Mouse (Mus musculus): ENCODE measurements around the gene Luc7l2. TPM values are rescaled to one million over a fixed set of nuclear protein-coding genes. Genes with fewer than 3 reads are reported as not detected.
A peak's percentile ranks its signal among the peaks of the same experiment; 100 is the strongest.

The Luc7l2 gene
- total RNA-seq (2014; fragmentation: Nextera tagmentation), result 374 and 400 TPM in 2 replicates
- 162 and 211 TPM in 2 replicates for total RNA-seq (2017)
- 75.8 and 80.7 TPM in 2 replicates for polyA plus RNA-seq (2012)

DNA sequence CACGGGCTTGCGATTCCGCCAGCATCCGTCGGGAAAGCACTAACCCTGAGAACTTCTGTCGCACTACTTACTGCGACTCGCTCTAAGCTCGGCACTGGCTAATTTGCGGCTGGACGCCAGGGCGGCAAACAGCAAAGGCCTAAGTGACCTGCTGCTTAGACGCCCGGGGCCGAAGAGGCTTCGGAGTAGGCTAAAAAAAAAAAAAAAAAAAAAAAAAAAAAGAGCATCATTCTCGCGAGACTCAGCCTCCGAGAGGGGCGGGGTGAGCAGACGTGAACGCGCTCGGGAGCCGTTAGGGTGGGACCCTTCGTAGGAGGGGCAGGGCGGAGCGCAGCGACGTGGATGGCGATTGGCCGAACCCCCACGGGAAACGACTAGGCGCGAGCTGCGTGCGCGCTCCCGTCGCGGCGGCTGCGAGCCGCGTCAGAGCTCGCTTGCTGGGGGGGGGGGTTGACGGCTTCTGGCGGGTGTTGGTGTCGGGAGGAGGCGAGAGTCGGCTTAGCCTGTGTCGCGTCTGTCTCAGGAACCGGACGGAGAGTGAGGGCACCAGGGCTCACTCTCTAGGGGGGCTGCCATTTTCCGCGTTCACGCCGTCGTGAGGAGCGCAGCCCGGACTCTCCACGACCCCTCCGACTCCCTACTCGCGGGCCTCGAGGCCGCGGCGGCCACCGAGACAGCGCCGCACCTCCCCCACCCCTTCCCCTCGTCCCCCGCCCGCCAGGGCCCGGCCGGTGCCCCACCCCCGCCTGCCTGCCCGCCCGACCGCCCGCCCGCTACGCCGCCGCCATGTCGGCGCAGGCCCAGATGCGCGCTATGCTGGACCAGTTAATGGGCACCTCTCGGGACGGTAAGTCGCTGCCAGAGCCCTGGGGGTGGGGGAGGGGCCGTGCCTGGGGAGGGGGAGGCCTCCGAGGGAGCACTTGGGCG, at the start of gene Luc7l2:
Gene Luc7l2 (plus strand): TSS at position 273 of the 927 bp plus-strand sequence.
- Histone ChIP-seq H3K36me3 (replicated peaks) (peaks cover 23% of the 10 kb centered on the region), H3K9me3 (replicated peaks) (no peaks in the 10 kb centered on the region), H3K4me3 (ENCODE audit: low read depth, low read length) (peak within 1 kb of the TSS; percentile 90), H3K27me3 (ENCODE audit: insufficient read depth, low read length) (no peaks in the 10 kb centered on the region), H3K4me1 (ENCODE audit: insufficient read depth, low read depth, low read length) (peaks cover 35% of the 10 kb centered on the region)
- TF ChIP-seq TAL1 (conservative IDR thresholded peaks at IDR 0.05; ENCODE audit: low read depth, low read length) (no peak), GATA2 (IDR thresholded peaks at IDR 0.05; ENCODE audit: borderline replicate concordance, low read depth, low read length) (no peak)
- DNase-seq (ENCODE audit: low spot score) (peak; percentile 97), ATAC-seq (ENCODE audit: extremely low read depth, insufficient number of reproducible peaks, low FRiP score, poor library complexity, severe bottlenecking) (peak; percentile 78)

DNA sequence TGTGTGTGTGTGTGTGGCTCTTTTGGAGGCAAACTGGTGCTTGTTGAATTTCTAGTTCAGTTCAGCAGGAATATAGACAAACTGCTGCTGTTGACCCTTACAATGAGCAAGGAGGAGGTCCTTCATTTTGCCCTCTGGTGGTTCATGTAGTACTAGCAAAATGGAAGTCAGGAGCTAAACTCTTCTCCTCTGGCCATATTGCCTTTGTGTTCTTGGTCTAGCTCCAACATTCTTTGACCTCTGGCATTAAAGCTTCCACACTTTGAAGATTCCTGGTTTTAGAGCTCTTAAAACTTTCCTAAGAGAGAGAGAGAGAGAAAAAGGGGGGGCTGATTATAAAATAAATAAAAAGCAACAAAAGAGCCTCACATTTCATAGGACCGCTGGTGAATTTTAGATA, 39.0 kb upstream of the Luc7l2 start:
- no peak for TF ChIP-seq POLR2AphosphoS5 (IDR thresholded peaks at IDR 0.05; ENCODE audit: insufficient replicate concordance, low read depth, low read length)
- no peak for TF ChIP-seq CTCF (IDR thresholded peaks at IDR 0.05; ENCODE audit: low read depth, low read length)
- no peak for TF ChIP-seq TAL1 (conservative IDR thresholded peaks at IDR 0.05; ENCODE audit: low read depth, low read length)
- TF ChIP-seq GATA2 (IDR thresholded peaks at IDR 0.05; ENCODE audit: borderline replicate concordance, low read depth, low read length), result no peak
- no peak for TF ChIP-seq GATA1 (IDR thresholded peaks at IDR 0.05; ENCODE audit: borderline replicate concordance, low read length)
- no peak for DNase-seq (ENCODE audit: low spot score)
- Histone ChIP-seq H3K27me3 (ENCODE audit: insufficient read depth, low read length) (no peaks in the 10 kb centered on the region), H3K4me3 (ENCODE audit: low read depth, low read length) (no peak overlapping the region), H3K36me3 (replicated peaks) (peaks cover 56% of the 10 kb centered on the region), H3K9me3 (replicated peaks) (no peaks in the 10 kb centered on the region), H3K4me1 (ENCODE audit: insufficient read depth, low read depth, low read length) (peaks cover 3% of the 10 kb centered on the region; the same call in 1 of the 2 replicates)
- no peak for ATAC-seq (ENCODE audit: extremely low read depth, insufficient number of reproducible peaks, low FRiP score, poor library complexity, severe bottlenecking)

DNA sequence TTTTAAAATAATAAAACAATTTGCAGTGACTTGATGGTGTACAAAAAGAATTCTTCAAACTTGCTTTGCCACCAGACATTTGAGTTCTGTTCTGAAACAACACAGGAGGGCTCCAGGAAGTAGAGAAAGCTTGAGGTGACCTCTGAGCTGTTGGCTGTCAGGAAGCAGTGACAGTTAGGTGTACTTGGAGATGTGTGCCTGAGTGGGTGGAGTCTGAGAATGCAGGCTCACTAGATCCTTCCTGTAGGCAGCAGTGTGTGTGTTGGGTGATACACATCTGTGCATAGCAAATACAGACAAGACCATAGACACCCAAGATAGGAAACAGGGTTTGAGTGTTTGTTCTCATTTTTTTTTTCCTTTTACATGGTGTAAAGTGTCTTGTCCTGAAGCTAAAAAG, 38.3 kb upstream of the Luc7l2 start:
- H3K36me3 ChIP-seq (replicated peaks), result peaks cover 56% of the 10 kb centered on the region
- ATAC-seq (ENCODE audit: extremely low read depth, insufficient number of reproducible peaks, low FRiP score, poor library complexity, severe bottlenecking), result no peak
- no peak overlapping the region for H3K4me3 ChIP-seq (ENCODE audit: low read depth, low read length)
- no peaks in the 10 kb centered on the region for H3K27me3 ChIP-seq (ENCODE audit: insufficient read depth, low read length)
- peaks cover 3% of the 10 kb centered on the region; the same call in 1 of the 2 replicates for H3K4me1 ChIP-seq (ENCODE audit: insufficient read depth, low read depth, low read length)
- no peak for DNase-seq (ENCODE audit: low spot score)
- TF ChIP-seq GATA1 (IDR thresholded peaks at IDR 0.05; ENCODE audit: borderline replicate concordance, low read length), result no peak
- no peak for TF ChIP-seq TAL1 (conservative IDR thresholded peaks at IDR 0.05; ENCODE audit: low read depth, low read length)
- TF ChIP-seq POLR2AphosphoS5 (IDR thresholded peaks at IDR 0.05; ENCODE audit: insufficient replicate concordance, low read depth, low read length), result no peak
- H3K9me3 ChIP-seq (replicated peaks), result no peaks in the 10 kb centered on the region

DNA sequence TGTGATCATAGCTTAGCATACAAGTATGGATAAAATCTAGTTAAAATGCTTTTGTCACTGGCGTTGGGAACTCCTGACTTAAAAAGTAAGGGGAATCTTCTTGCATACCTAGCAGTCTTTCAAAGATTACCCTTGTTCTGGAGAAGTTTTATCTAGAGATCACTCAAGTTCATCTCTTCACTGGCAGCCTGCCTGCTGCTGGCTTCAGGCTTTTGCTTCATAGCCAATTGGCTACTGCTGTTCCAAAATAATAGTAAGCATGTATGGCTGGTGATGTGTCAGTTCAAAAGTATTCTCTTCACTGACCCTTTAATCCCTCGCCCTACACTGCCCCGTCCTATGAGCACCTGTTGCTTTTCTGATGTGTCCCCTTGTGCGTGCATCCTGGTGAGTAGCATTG, 35.9 kb upstream of the Luc7l2 start:
- Histone ChIP-seq H3K4me1 (ENCODE audit: insufficient read depth, low read depth, low read length) (peaks cover 3% of the 10 kb centered on the region; the same call in 1 of the 2 replicates), H3K27me3 (ENCODE audit: insufficient read depth, low read length) (no peaks in the 10 kb centered on the region), H3K4me3 (ENCODE audit: low read depth, low read length) (no peak overlapping the region), H3K9me3 (replicated peaks) (no peaks in the 10 kb centered on the region), H3K36me3 (replicated peaks) (peaks cover 50% of the 10 kb centered on the region)
- ATAC-seq (ENCODE audit: extremely low read depth, insufficient number of reproducible peaks, low FRiP score, poor library complexity, severe bottlenecking) (no peak), DNase-seq (ENCODE audit: low spot score) (no peak)
- TF ChIP-seq GATA2 (IDR thresholded peaks at IDR 0.05; ENCODE audit: borderline replicate concordance, low read depth, low read length) (no peak), POLR2AphosphoS5 (IDR thresholded peaks at IDR 0.05; ENCODE audit: insufficient replicate concordance, low read depth, low read length) (no peak), GATA1 (IDR thresholded peaks at IDR 0.05; ENCODE audit: borderline replicate concordance, low read length) (no peak), CTCF (IDR thresholded peaks at IDR 0.05; ENCODE audit: low read depth, low read length) (no peak), TAL1 (conservative IDR thresholded peaks at IDR 0.05; ENCODE audit: low read depth, low read length) (no peak)

DNA sequence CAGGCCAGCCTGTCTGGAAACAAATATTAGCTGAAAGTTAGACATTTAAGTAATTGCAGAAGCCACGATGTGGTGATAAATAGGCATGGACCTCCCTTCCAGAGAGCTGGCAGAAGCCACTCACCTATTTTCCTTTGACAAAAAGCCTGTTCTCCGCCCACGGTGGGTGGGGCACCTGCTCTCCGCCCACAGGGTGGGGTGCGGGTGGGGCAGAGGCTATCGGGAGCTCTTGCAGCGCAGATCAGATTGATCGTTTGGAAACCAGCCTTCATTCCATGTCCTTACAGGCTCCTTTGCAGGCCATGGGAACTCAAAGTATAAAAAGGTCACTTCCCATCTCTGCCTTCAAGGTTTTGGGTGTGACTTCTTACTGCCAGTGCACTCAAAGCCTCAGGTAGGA, 27.3 kb upstream of the Luc7l2 start:
- H3K4me1 ChIP-seq (ENCODE audit: insufficient read depth, low read depth, low read length), result peaks cover 12% of the 10 kb centered on the region
- H3K36me3 ChIP-seq (replicated peaks), result peaks cover 22% of the 10 kb centered on the region
- ATAC-seq (ENCODE audit: extremely low read depth, insufficient number of reproducible peaks, low FRiP score, poor library complexity, severe bottlenecking) (no peak), DNase-seq (ENCODE audit: low spot score) (peak; percentile 57)
- TF ChIP-seq CTCF (IDR thresholded peaks at IDR 0.05; ENCODE audit: low read depth, low read length), result no peak
- TF ChIP-seq GATA2 (IDR thresholded peaks at IDR 0.05; ENCODE audit: borderline replicate concordance, low read depth, low read length), result no peak
- TF ChIP-seq POLR2AphosphoS5 (IDR thresholded peaks at IDR 0.05; ENCODE audit: insufficient replicate concordance, low read depth, low read length), result no peak
- TF ChIP-seq TAL1 (conservative IDR thresholded peaks at IDR 0.05; ENCODE audit: low read depth, low read length), result no peak
- TF ChIP-seq GATA1 (IDR thresholded peaks at IDR 0.05; ENCODE audit: borderline replicate concordance, low read length), result no peak
- no peaks in the 10 kb centered on the region for H3K9me3 ChIP-seq (replicated peaks)
- no peak overlapping the region; the same call in 1 of the 2 replicates for H3K4me3 ChIP-seq (ENCODE audit: low read depth, low read length)
- peaks cover 9% of the 10 kb centered on the region for H3K27me3 ChIP-seq (ENCODE audit: insufficient read depth, low read length)

DNA sequence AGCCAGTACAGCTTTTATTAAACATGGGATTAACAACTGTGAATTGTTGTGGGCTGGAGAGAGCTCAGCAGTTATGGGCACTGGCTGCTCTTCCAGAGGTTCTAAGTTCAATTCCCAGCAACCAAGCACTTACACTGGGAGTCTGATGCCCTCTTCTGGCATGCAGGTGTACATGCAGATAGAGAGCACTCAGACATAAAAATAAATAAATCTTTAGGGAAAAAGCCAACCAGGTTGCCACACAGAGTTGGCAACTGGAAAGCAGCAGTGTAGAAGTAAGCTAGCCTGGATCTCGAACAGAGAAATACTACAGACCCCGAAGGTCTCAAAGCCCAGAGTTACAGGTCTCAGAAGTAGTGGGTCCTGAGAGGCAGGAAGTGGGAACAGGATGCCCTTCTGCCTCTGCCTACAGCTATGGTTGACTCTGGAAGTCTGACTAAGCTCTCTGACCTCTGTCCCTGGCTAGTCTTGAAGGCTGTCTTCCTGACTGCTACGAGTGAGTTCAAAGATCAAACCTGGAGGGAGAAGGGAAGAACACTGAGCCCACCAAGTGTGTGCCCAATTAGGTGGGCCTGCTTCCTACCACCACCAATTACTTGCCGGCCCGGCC, 19.8 kb upstream of the Luc7l2 start:
- Histone ChIP-seq H3K4me3 (ENCODE audit: low read depth, low read length) (no peak overlapping the region), H3K4me1 (ENCODE audit: insufficient read depth, low read depth, low read length) (peaks cover 25% of the 10 kb centered on the region), H3K36me3 (replicated peaks) (no peaks in the 10 kb centered on the region), H3K27me3 (ENCODE audit: insufficient read depth, low read length) (peaks cover 8% of the 10 kb centered on the region), H3K9me3 (replicated peaks) (no peaks in the 10 kb centered on the region)
- peak; percentile 29; the same call in 1 of the 2 replicates for TF ChIP-seq CTCF (IDR thresholded peaks at IDR 0.05; ENCODE audit: low read depth, low read length)
- no peak for TF ChIP-seq GATA2 (IDR thresholded peaks at IDR 0.05; ENCODE audit: borderline replicate concordance, low read depth, low read length)
- no peak for TF ChIP-seq GATA1 (IDR thresholded peaks at IDR 0.05; ENCODE audit: borderline replicate concordance, low read length)
- no peak for TF ChIP-seq TAL1 (conservative IDR thresholded peaks at IDR 0.05; ENCODE audit: low read depth, low read length)
- DNase-seq (ENCODE audit: low spot score) (no peak), ATAC-seq (ENCODE audit: extremely low read depth, insufficient number of reproducible peaks, low FRiP score, poor library complexity, severe bottlenecking) (no peak)

Measured in G1E (cell line).